8 mouse cellular contexts compared by ENCODE assay signal in the genomic region with DNA sequence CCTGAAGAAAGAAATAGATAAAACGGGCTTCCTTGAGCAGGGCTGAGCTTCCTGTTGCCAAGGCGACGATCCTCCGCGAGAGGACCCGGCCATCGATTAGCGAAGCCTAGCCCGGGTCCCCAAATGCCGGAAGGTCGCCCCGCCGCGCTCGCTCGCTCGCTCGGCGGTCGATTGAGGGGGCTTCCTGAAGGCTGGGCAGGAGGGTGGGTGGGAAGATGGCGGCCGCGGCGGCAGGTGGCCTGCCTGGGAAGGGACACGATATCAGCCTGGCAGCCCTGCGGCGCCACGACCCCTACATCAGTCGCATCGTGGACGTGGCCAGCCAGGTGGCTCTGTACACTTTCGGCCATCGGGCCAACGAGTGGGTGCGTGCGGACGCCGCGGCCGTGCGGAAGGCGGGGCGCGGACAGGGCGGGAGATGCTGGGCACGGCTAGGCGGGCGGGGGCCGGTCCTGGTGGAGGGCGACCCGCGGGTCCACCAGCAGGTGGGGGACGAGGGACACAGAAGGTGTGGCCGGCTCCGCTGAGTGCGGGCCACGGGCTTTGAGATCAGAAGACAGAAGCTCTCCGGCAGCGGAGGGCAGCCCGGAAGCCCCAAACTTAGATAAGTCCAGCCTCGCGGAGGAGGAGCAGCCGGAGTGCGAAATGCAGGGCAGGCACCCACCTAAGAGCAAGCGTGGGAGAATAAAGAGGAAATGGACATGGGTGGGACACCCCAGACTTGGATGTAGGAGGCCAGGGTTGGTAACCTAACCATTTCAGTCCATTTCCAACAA. TPM values are rescaled to one million over a fixed set of nuclear protein-coding genes. Genes with fewer than 3 reads are reported as not detected.
DNase-seq lines count a peak whose midpoint lies in the region; ATAC-seq and TF ChIP-seq lines count a peak whose summit lies in the region.

A gene (plus strand): TSS at position 176 of the 776 bp plus-strand sequence.

- peak; percentile 89 for ATAC-seq in erythroblast, adult 5-6 weeks (replicated peaks; ENCODE audit: low FRiP score, poor library complexity, severe bottlenecking)
- ATAC-seq in heart, embryonic 11.5 days (replicated peaks; ENCODE audit: insufficient number of reproducible peaks, low FRiP score, low TSS enrichment): peak; percentile 93
- peak; percentile 98 for ATAC-seq in kidney, embryonic 16.5 days (ENCODE audit: low FRiP score, low TSS enrichment)

- peak; percentile 88 to 90 for DNase-seq in B cell, adult 2 months
- peak; percentile 96 for DNase-seq in brain, adult 2 months (ENCODE audit: low read depth, low spot score)
- peak; percentile 61 for DNase-seq in liver, adult 2 months (ENCODE audit: extremely low read depth, low read depth, low spot score)
- DNase-seq in splenic B cell, adult 2 months (ENCODE audit: low read depth, low spot score): peak; percentile 93

- TF ChIP-seq CTCF in liver, adult 2 months (IDR thresholded peaks at IDR 0.05; ENCODE audit: low read depth, low read length): peak; percentile 23; the same call in 1 of the 2 replicates

- 0 out of 2 replicates have a peak, but pooled peaks have one; percentile 24 for TF ChIP-seq POLR2A in liver, adult 2 months (IDR thresholded peaks at IDR 0.05; ENCODE audit: extremely low read depth, insufficient read depth, low read length)
- TF ChIP-seq POLR2A in myocyte (IDR thresholded peaks at IDR 0.05; ENCODE audit: insufficient read length, low read depth): peak; percentile 80

- WGBS in heart, embryonic 11.5 days (ENCODE audit: insufficient replicate concordance): under 1% methylated on average over 64 of the region's 65 CpGs
- WGBS in kidney, embryonic 16.5 days: under 1% methylated on average over 65 of the region's 65 CpGs
- under 1% methylated on average over 65 of the region's 65 CpGs for WGBS in liver, adult 2 months

- H3K9ac ChIP-seq in heart, embryonic 11.5 days (ENCODE audit: low read depth, low read length): peak within 1 kb of the TSS; percentile 79
- H3K9ac ChIP-seq in kidney, embryonic 16.5 days (replicated peaks; ENCODE audit: low read length): peak within 1 kb of the TSS; percentile 88
- H3K9ac ChIP-seq in liver, adult 2 months (ENCODE audit: low read depth, low read length): peak within 1 kb of the TSS; percentile 82

- H3K4me1 ChIP-seq in heart, embryonic 11.5 days (ENCODE audit: control insufficient read depth, insufficient read depth, low read length): peaks cover 49% of the 10 kb centered on the region
- H3K4me1 ChIP-seq in kidney, embryonic 16.5 days (ENCODE audit: insufficient read depth, low read length): peaks cover 10% of the 10 kb centered on the region; the same call in 1 of the 2 replicates
- H3K4me1 ChIP-seq in liver, adult 2 months (ENCODE audit: control insufficient read depth, insufficient read depth, low read length): no peaks in the 10 kb centered on the region

- H3K27me3 ChIP-seq in heart, embryonic 11.5 days (ENCODE audit: control insufficient read depth, insufficient read depth, low read length): no peaks in the 10 kb centered on the region
- H3K27me3 ChIP-seq in kidney, embryonic 16.5 days (ENCODE audit: insufficient read depth, low read length): no peaks in the 10 kb centered on the region
- no peaks in the 10 kb centered on the region for H3K27me3 ChIP-seq in liver, adult 2 months (ENCODE audit: control insufficient read depth, insufficient read depth, low read length)
- H3K27me3 ChIP-seq in myocyte (ENCODE audit: control insufficient read depth, insufficient read depth, insufficient read length): no peaks in the 10 kb centered on the region
- H3K27me3 ChIP-seq in splenic B cell, adult 2 months (ENCODE audit: control insufficient read depth, insufficient read depth, low read length, poor library complexity, severe bottlenecking): no peaks in the 10 kb centered on the region

- H3K4me3 ChIP-seq in heart, embryonic 11.5 days (ENCODE audit: low read depth, low read length): peak within 1 kb of the TSS; percentile 82
- peak within 1 kb of the TSS; percentile 87 for H3K4me3 ChIP-seq in kidney, embryonic 16.5 days (ENCODE audit: low read length)
- peak within 1 kb of the TSS; percentile 75 for H3K4me3 ChIP-seq in liver, adult 2 months (ENCODE audit: insufficient read depth, low read depth, low read length)
- peak within 1 kb of the TSS; percentile 37 for H3K4me3 ChIP-seq in myocyte

- no peaks in the 10 kb centered on the region for H3K79me2 ChIP-seq in liver, adult 2 months (ENCODE audit: control insufficient read depth, insufficient read depth, low read length)
- no peaks in the 10 kb centered on the region for H3K79me2 ChIP-seq in myocyte (ENCODE audit: control insufficient read depth, insufficient read depth)

- peak within 1 kb of the TSS; percentile 21 for H3ac ChIP-seq in myocyte (ENCODE audit: control insufficient read depth, insufficient read length)

- H3K27ac ChIP-seq in heart, embryonic 11.5 days (ENCODE audit: low read depth, low read length): peak within 1 kb of the TSS; percentile 88
- H3K27ac ChIP-seq in kidney, embryonic 16.5 days (ENCODE audit: low read length): peak within 1 kb of the TSS; percentile 94
- H3K27ac ChIP-seq in liver, adult 2 months (replicated peaks; ENCODE audit: insufficient read depth, low read depth, low read length): peak within 1 kb of the TSS; percentile 9

- peak within 1 kb of the TSS; percentile 72 for H3K4me2 ChIP-seq in heart, embryonic 11.5 days
- H3K4me2 ChIP-seq in kidney, embryonic 16.5 days (replicated peaks; ENCODE audit: low read depth, low read length): peak within 1 kb of the TSS; percentile 62
- H3K4me2 ChIP-seq in myocyte (ENCODE audit: low read depth): peak within 1 kb of the TSS; percentile 94

- no peaks in the 10 kb centered on the region for H3K9me3 ChIP-seq in heart, embryonic 11.5 days (replicated peaks; ENCODE audit: control insufficient read depth, low read length)
- H3K9me3 ChIP-seq in kidney, embryonic 16.5 days (ENCODE audit: low read length): no peaks in the 10 kb centered on the region

- H3K36me3 ChIP-seq in heart, embryonic 11.5 days (ENCODE audit: control insufficient read depth, insufficient read depth, low read length): no peaks in the 10 kb centered on the region
- no peaks in the 10 kb centered on the region for H3K36me3 ChIP-seq in kidney, embryonic 16.5 days (ENCODE audit: insufficient read depth, low read length)
- no peaks in the 10 kb centered on the region for H3K36me3 ChIP-seq in liver, adult 2 months (ENCODE audit: control insufficient read depth, insufficient read depth, low read length)
- H3K36me3 ChIP-seq in myocyte (ENCODE audit: control insufficient read depth, insufficient read depth): no peaks in the 10 kb centered on the region
- H3K36me3 ChIP-seq in splenic B cell, adult 2 months (ENCODE audit: control insufficient read depth, insufficient read depth, low read length, poor library complexity, severe bottlenecking): no peaks in the 10 kb centered on the region

TF ChIP-seq in myocyte, 11 proteins besides CTCF, POLR2A, EP300 and RAD21:
- TF ChIP-seq USF1 (IDR thresholded peaks at IDR 0.05; ENCODE audit: low read depth): no peak
- peak; percentile 68 for TF ChIP-seq POLR2AphosphoS2 (IDR thresholded peaks at IDR 0.05; ENCODE audit: insufficient read length, low read depth)
- TF ChIP-seq REST (IDR thresholded peaks at IDR 0.05; ENCODE audit: insufficient read depth, insufficient read length): no peak
- peak in 1 of 3 experiments; percentile 35 for TF ChIP-seq MYOG (IDR thresholded peaks at IDR 0.05; ENCODE audit: control insufficient read depth in 1 of 3, insufficient read depth in 1 of 3, insufficient read length in 2 of 3, low read depth in 2 of 3)
- TF ChIP-seq MAX (IDR thresholded peaks at IDR 0.05; ENCODE audit: low read depth): no peak
- no peak for TF ChIP-seq SRF (IDR thresholded peaks at IDR 0.05; ENCODE audit: control insufficient read depth, insufficient read length, low read depth)
- peak in 1 of 3 experiments; percentile 75 for TF ChIP-seq MYOD1 (IDR thresholded peaks at IDR 0.05; ENCODE audit: control insufficient read depth in 1 of 3, insufficient read length in 2 of 3, low read depth in 2 of 3)
- no peak for TF ChIP-seq E2F4 (IDR thresholded peaks at IDR 0.05; ENCODE audit: insufficient read depth)
- no peak for TF ChIP-seq TCF12 (IDR thresholded peaks at IDR 0.05; ENCODE audit: insufficient read depth, poor library complexity, severe bottlenecking)
- TF ChIP-seq TCF3 (IDR thresholded peaks at IDR 0.05; ENCODE audit: insufficient read length, low read depth): no peak
- no peak for TF ChIP-seq CEBPB (IDR thresholded peaks at IDR 0.05; ENCODE audit: insufficient read depth, poor library complexity, severe bottlenecking)

RNA-seq across cellular contexts. Expression of the gene that starts here (rescaled TPM):
- total RNA-seq in erythroblast, adult 5-6 weeks (2015; ENCODE audit: low replicate concordance): 1.2 and 2.1 TPM in 2 replicates
- total RNA-seq in erythroblast, adult 5-6 weeks (2017; ENCODE audit: low replicate concordance): 1.4 and 3.3 TPM in 2 replicates
- 6.6 and 6.9 TPM in 2 replicates for polyA plus RNA-seq in heart, embryonic 11.5 days (2014; fragmentation: Nextera tagmentation; extraction: Ambion mirVana)
- polyA plus RNA-seq in kidney, embryonic 16.5 days (2015; fragmentation: Nextera tagmentation; extraction: Ambion mirVana): 8.8 and 9.5 TPM in 2 replicates
- total RNA-seq in liver, adult 2 months (2014; rRNA removed): 2.1 and 2.5 TPM in 2 replicates
- polyA plus RNA-seq in liver, adult 2 months (2012; rRNA removed): 2.7 and 4.1 TPM in 2 replicates
- 2.8 TPM for polyA plus RNA-seq in myocyte (2012; fragmentation: generic; extraction: Trizol)

Comparison
In these comparisons a context has a peak if more than half of its experiments do, and no peak if none do; other contexts are left out.
1. Peak in every context shown above with its lines: DNase-seq, ATAC-seq, H3K4me3 ChIP-seq and H3K27ac ChIP-seq.
2. H3K27ac ChIP-seq: peak in every context shown above with its lines; median percentile 94 in kidney, embryonic 16.5 days; 88 in heart, embryonic 11.5 days; 9 in liver, adult 2 months.
3. H3K4me3 ChIP-seq: peak in every context shown above with its lines; median percentile 87 in kidney, embryonic 16.5 days; 82 in heart, embryonic 11.5 days; 75 in liver, adult 2 months; 37 in myocyte.